Mouse (Mus musculus) embryonic fibroblast, embryonic 13.5 days (primary cell): Measurements from ENCODE around the gene Slc9a1.

Experiments used
- CTCF ChIP-seq: IDR thresholded peaks from 2 replicates; pipeline ENCODE4 v1.5.1; 2011; ENCODE audit warnings: mild to moderate bottlenecking, control low read depth, low read length, moderate library complexity, borderline replicate concordance; ENCODE audit not compliant: insufficient read depth
- POLR2A ChIP-seq: IDR thresholded peaks from 2 replicates; pipeline ENCODE4 v1.6.1; 2011; ENCODE audit warnings: low read depth, mild to moderate bottlenecking, control low read depth, low read length, moderate library complexity

DNA sequence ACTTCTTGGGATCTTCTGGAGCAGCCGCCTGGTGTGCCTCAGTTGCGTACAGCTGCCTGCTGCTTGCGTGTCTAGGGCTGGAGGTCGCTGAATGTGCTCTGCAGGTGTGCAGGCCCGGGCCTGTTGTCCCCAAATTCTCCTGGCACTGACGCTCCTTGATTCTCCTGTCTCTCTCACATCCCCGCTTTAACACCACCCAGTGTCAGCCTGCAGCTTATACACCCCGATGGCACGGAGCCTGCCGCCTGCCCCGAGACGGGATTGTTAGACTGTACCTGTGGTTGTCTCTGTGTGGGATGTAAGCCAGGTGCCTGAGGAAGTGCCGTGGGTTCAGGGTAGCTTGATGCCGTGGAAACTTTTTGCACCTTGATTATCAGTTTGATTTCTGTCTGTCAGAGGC lies 41.5 kb downstream of the Slc9a1 start:
- TF ChIP-seq POLR2A, result no peak
- no peak for TF ChIP-seq CTCF
